ENCODE assay signal across 21 mouse cellular contexts in the genomic region with DNA sequence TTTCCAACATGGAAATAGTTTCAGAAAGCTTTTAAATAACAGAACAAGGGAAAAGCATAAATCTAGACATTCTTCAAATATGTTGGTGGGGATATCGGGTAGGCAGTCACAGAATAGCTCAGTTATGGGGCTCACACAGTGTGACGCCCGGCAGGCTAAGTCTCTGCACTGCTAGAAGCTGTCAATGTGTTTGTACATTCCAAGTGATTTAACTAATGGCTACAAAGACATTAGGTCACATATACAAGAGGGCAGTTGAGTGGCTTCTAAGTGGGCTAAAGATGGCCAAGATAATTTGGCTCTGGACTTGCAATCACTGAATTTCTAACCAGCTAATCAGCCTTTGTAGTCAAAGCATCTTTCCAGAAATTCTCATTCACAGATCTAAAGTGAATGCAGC.
"Had no signal": no experiment of that assay in that cellular context is flagged by ENCODE, and none has a peak within 500 bp of the region (broad histone marks: within the 10 kb centered on the region; RNA-seq: fewer than 3 reads in every experiment).

No protein-coding gene starts in this region.

- ATAC-seq: hindbrain, embryonic 16.5 days; inflammation-experienced regulatory T-cells, adult 6 months; intestine, embryonic 15.5 days; intestine, postnatal 0 days had no signal

- DNase-seq: gastrocnemius, postnatal 10 days; gastrocnemius, postnatal 25 days; heart, adult 18-20 months; heart, postnatal 10 days; heart, postnatal 4 days; kidney, postnatal 14 days; kidney, postnatal 36 days; layer of hippocampus, adult 9-11 months; layer of hippocampus, postnatal 36 days; left cerebral cortex, postnatal 4 days had no signal

- H3K4me1 ChIP-seq: hindbrain, embryonic 10.5 days; hindbrain, embryonic 12.5 days; intestine, embryonic 15.5 days; kidney, embryonic 15.5 days; limb, embryonic 13.5 days; limb, embryonic 15.5 days had no signal

- H3K27me3 ChIP-seq: heart, embryonic 12.5 days; hindbrain, embryonic 12.5 days; intestine, embryonic 15.5 days; kidney, embryonic 15.5 days; limb, embryonic 13.5 days; limb, embryonic 15.5 days had no signal

- H3K4me3 ChIP-seq: heart, embryonic 10.5 days; heart, embryonic 12.5 days; hindbrain, embryonic 10.5 days; hindbrain, embryonic 12.5 days; intestine, embryonic 15.5 days; kidney, embryonic 15.5 days; limb, embryonic 13.5 days; limb, embryonic 15.5 days had no signal
